Mouse (Mus musculus) lung, embryonic 16.5 days (tissue): ENCODE measurements around the gene Tmem150a. TPM values are rescaled to one million over a fixed set of nuclear protein-coding genes. Genes with fewer than 3 reads are reported as not detected.

ENCODE experiments used
- ATAC-seq: fragments of 200-750 bp; cut with Nextera tagmentation; 2 replicates; pipeline ENCODE4 v1.8.0; 2017; ENCODE audit warnings: low read depth, mild to moderate bottlenecking, moderate library complexity
- H3K27ac ChIP-seq: fragments of 300-500 bp; sonication (generic); 2 replicates; pipeline ENCODE4 v1.5.1; 2014; ENCODE audit warnings: mild to moderate bottlenecking, control low read depth, low read length
- H3K27me3 ChIP-seq: fragments of 300-500 bp; sonication (generic); 2 replicates; pipeline ENCODE4 v1.6.1; 2014; ENCODE audit warnings: low read depth, low read length, mixed read lengths; ENCODE audit not compliant: control insufficient read depth, insufficient read depth
- H3K36me3 ChIP-seq: fragments of 300-500 bp; sonication (generic); 2 replicates; pipeline ENCODE4 v1.6.1; 2014; ENCODE audit warnings: low read length; ENCODE audit not compliant: control insufficient read depth, insufficient read depth
- H3K4me1 ChIP-seq: fragments of 300-500 bp; sonication (generic); replicated peaks from 2 replicates; pipeline ENCODE4 v1.6.1; 2014; ENCODE audit warnings: low read length, mixed read lengths; ENCODE audit not compliant: control insufficient read depth, insufficient read depth
- H3K4me2 ChIP-seq: fragments of 300-500 bp; sonication (generic); 2 replicates; pipeline ENCODE4 v1.6.1; 2014; ENCODE audit warnings: low read depth, low read length, control low read depth
- H3K4me3 ChIP-seq: fragments of 300-500 bp; sonication (generic); 2 replicates; pipeline ENCODE4 v1.5.1; 2014; ENCODE audit warnings: mild to moderate bottlenecking, low read length, control low read depth
- H3K9ac ChIP-seq: fragments of 300-500 bp; sonication (generic); 2 replicates; pipeline ENCODE4 v1.6.1; 2014; ENCODE audit warnings: low read length, control low read depth
- H3K9me3 ChIP-seq: fragments of 300-500 bp; sonication (generic); 2 replicates; pipeline ENCODE4 v1.6.1; 2016; ENCODE audit warnings: low read length; ENCODE audit not compliant: control insufficient read depth
- WGBS: fragments of 180-500 bp; shearing (Covaris S2); extraction: QIAGEN DNeasy Blood & Tissue Kit; methylation state at CpG from one replicate; pipeline ENCODE4 v1.1.7; 2014; 5-methylcytosine and 5-hydroxymethylcytosine counted together
- polyA plus RNA-seq: library from polyadenylated mRNA; unstranded; fragments of >200 nt; fragmentation: Nextera tagmentation; extraction: Ambion mirVana; gene quantifications from 2 replicates; pipeline ENCODE4 v1.2.1, GENCODE M21; 2015

Gene Tmem150a
- polyA plus RNA-seq, 1 experiment from 2014 or later: 15.8 TPM

GRCm38 (mm10) chr6:72359343-72359742 is 4.1 kb downstream of the Tmem150a start:
- no peak for ATAC-seq
- Histone ChIP-seq H3K27ac (no peak overlapping the region), H3K4me1 (peaks cover 39% of the 10 kb centered on the region), H3K4me3 (no peak overlapping the region), H3K36me3 (peaks cover 9% of the 10 kb centered on the region; the same call in 1 of the 2 replicates), H3K9me3 (no peaks in the 10 kb centered on the region), H3K9ac (no peak overlapping the region), H3K27me3 (no peaks in the 10 kb centered on the region), H3K4me2 (no peak overlapping the region)
- 67% methylated on average over 2 of the region's 2 CpGs for WGBS

GRCm38 (mm10) chr6:72359891-72360598 is 4.8 kb downstream of the Tmem150a start:
- no peak overlapping the region for H3K4me3 ChIP-seq
- no peaks in the 10 kb centered on the region for H3K9me3 ChIP-seq
- H3K36me3 ChIP-seq: peaks cover 9% of the 10 kb centered on the region; the same call in 1 of the 2 replicates
- H3K27ac ChIP-seq: no peak overlapping the region
- peak overlapping the region; percentile 75; the same call in 1 of the 2 replicates for H3K4me2 ChIP-seq
- peaks cover 33% of the 10 kb centered on the region for H3K4me1 ChIP-seq
- H3K9ac ChIP-seq: peak overlapping the region; percentile 13; the same call in 1 of the 2 replicates
- 62% methylated on average over 11 of the region's 11 CpGs for WGBS
- ATAC-seq: no peak
- H3K27me3 ChIP-seq: no peaks in the 10 kb centered on the region

DNA sequence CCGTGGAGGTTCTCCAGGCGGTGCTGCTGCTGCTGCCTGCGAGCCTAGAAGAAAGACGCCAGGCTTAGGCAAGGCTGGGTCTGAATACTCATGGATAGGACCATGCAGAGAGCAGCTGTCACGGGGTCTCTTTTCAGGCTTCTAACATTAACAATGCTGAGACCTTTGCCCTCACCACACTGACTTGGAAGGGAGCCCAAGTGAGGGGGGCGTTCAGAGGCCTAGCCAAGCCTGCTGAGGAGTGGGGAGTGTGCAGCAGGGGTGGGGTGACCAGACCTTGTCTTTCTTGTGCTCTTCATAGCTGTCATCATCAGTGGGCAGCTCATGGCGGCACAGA is 5.3 kb downstream of the Tmem150a start:
- WGBS: 39% methylated on average over 7 of the region's 7 CpGs
- Histone ChIP-seq H3K9ac (peak overlapping the region; percentile 13; the same call in 1 of the 2 replicates), H3K27me3 (no peaks in the 10 kb centered on the region), H3K27ac (no peak overlapping the region), H3K4me3 (no peak overlapping the region), H3K4me2 (peak overlapping the region; percentile 75; the same call in 1 of the 2 replicates), H3K9me3 (no peaks in the 10 kb centered on the region), H3K36me3 (peaks cover 9% of the 10 kb centered on the region; the same call in 1 of the 2 replicates), H3K4me1 (peaks cover 33% of the 10 kb centered on the region)
- ATAC-seq: no peak

DNA sequence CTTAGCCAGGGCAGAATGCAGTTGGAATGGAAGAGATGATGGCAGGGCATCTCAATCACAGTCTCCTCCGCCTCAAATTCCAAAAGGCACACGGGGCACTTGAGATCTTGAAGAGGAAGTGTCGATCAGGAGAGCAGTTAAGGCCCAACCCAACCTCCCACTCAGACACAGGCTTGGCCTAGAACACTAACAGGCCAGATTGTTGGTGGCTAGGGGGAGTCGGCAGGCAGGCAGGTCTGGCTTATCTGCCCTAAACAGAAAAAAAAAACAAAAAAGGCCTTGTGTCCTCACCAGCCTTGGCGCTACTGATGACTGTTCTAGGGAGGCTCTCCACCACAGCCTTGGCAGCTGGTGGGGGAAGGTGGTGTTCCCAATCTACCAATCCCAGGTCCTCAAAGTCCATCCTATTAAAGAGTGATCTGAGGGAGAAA is 5.9 kb downstream of the Tmem150a start:
- Histone ChIP-seq H3K9ac (peak overlapping the region; percentile 62), H3K27ac (peak overlapping the region; percentile 8)

GRCm38 (mm10) chr6:72362132-72363028 is 7.1 kb downstream of the Tmem150a start:
- Histone ChIP-seq H3K4me2 (peak overlapping the region; percentile 75), H3K27me3 (no peaks in the 10 kb centered on the region), H3K4me1 (peaks cover 26% of the 10 kb centered on the region), H3K9me3 (no peaks in the 10 kb centered on the region), H3K36me3 (peaks cover 9% of the 10 kb centered on the region; the same call in 1 of the 2 replicates), H3K9ac (peak overlapping the region; percentile 67), H3K27ac (peak overlapping the region; percentile 84), H3K4me3 (peak overlapping the region; percentile 74)
- peak; percentile 99 for ATAC-seq
- WGBS: under 1% methylated on average over 42 of the region's 42 CpGs

More for the DNA sequence above, 5.9 kb downstream of the Tmem150a start:
- no peak for ATAC-seq
- H3K36me3 ChIP-seq: peaks cover 9% of the 10 kb centered on the region; the same call in 1 of the 2 replicates
- WGBS: 29% methylated on average over 5 of the region's 5 CpGs
- H3K4me2 ChIP-seq: peak overlapping the region; percentile 75
- no peaks in the 10 kb centered on the region for H3K27me3 ChIP-seq
- peak overlapping the region; percentile 74 for H3K4me3 ChIP-seq
- H3K9me3 ChIP-seq: no peaks in the 10 kb centered on the region
- H3K4me1 ChIP-seq: peaks cover 28% of the 10 kb centered on the region

DNA sequence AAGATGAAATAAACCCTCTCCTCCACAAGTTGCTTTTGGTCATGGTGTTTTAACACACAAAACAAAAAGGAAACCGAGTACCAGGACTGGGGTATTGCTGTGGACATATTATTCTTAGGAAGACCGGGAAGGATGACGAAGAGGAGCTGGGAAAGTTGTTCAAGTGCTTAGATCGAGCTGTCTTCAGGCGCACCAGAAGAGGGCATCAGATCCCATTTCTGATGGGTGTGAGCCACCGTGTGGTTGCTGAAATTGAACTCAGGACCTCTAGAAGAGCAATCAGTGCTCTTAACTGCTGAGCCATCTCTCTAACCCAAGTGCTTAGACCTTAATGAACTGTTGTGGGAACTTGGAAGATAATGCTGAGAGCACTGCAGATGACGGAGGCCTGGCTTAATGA is 8.8 kb downstream of the Tmem150a start:
- H3K27me3 ChIP-seq: no peaks in the 10 kb centered on the region
- no peak for ATAC-seq
- H3K36me3 ChIP-seq: peaks cover 7% of the 10 kb centered on the region; the same call in 1 of the 2 replicates
- H3K9me3 ChIP-seq: no peaks in the 10 kb centered on the region
- WGBS: 37% methylated on average over 7 of the region's 7 CpGs
- peaks cover 24% of the 10 kb centered on the region for H3K4me1 ChIP-seq
- no peak overlapping the region for H3K4me3 ChIP-seq
- no peak overlapping the region for H3K27ac ChIP-seq
- no peak overlapping the region for H3K9ac ChIP-seq
- H3K4me2 ChIP-seq: no peak overlapping the region

- no peaks in the 10 kb centered on the region for H3K9me3 ChIP-seq
- peaks cover 25% of the 10 kb centered on the region for H3K4me1 ChIP-seq
- no peak overlapping the region for H3K4me3 ChIP-seq
- 60% methylated on average over 6 of the region's 6 CpGs for WGBS
- no peak overlapping the region for H3K4me2 ChIP-seq
- H3K36me3 ChIP-seq: peaks cover under 1% of the 10 kb centered on the region; the same call in 1 of the 2 replicates
- H3K27ac ChIP-seq: no peak overlapping the region
- H3K27me3 ChIP-seq: no peaks in the 10 kb centered on the region
- no peak for ATAC-seq
- H3K9ac ChIP-seq: no peak overlapping the region
Observed at GRCm38 (mm10) chr6:72364985-72365384, 9.7 kb downstream of the Tmem150a start.

- Histone ChIP-seq H3K9me3 (no peaks in the 10 kb centered on the region), H3K9ac (no peak overlapping the region), H3K27me3 (no peaks in the 10 kb centered on the region), H3K4me3 (no peak overlapping the region), H3K27ac (no peak overlapping the region), H3K4me2 (no peak overlapping the region), H3K4me1 (peaks cover 25% of the 10 kb centered on the region), H3K36me3 (no peaks in the 10 kb centered on the region)
- ATAC-seq: no peak
- WGBS: 61% methylated on average over 3 of the region's 3 CpGs
Observed at GRCm38 (mm10) chr6:72366304-72366703, 11.1 kb downstream of the Tmem150a start.

GRCm38 (mm10) chr6:72366844-72367443 is 11.7 kb downstream of the Tmem150a start, which contains the start of gene Rnf181:
Gene Rnf181 (minus strand): TSS chr6:72366956.
- 59% methylated on average over 4 of the region's 4 CpGs for WGBS
- Histone ChIP-seq H3K4me2 (no peak within 1 kb of the TSS), H3K27me3 (no peaks in the 10 kb centered on the region), H3K4me1 (peaks cover 26% of the 10 kb centered on the region), H3K27ac (no peak within 1 kb of the TSS), H3K9ac (no peak within 1 kb of the TSS), H3K4me3 (no peak within 1 kb of the TSS), H3K9me3 (no peaks in the 10 kb centered on the region), H3K36me3 (no peaks in the 10 kb centered on the region)
- no peak for ATAC-seq
